Mouse (Mus musculus): ENCODE results near the gene Hipk4. TPM values are rescaled to one million over a fixed set of nuclear protein-coding genes. Genes with fewer than 3 reads are reported as not detected.

Gene Hipk4
- polyA plus RNA-seq, 1 experiment from 2014 or later: 0.10 TPM

DNA sequence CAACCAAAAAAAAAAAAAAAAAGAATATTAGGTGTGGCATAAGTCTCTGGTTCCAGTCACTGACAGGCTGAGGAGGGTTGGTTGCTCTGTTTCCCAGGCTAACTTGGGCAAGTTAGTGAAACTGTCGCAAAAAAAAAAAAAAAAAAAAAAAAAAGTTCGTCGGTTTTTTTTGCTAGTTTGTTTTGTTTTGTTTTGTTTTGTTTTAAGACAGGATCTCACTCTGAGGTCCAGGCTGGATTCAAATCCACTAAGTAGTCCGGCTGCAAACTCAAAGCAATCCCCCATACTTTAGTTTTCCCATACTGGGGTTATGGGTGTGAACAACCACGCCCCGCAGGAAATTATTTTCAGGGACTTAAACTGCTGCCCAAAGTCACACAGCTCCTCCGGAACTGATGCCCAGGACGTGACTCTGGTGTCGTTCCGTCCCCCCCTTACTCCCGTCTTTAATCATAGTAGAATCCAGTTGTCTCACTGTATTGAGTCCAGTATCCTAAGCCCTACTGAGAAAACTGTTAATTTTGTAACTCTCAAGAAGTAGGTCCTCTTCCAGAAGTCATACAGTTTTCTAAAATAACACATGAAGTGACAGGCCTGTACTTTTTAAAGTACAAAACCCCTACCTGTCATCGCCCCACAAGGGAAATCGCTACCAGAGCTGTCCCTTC, 36.8 kb upstream of the Hipk4 start:
- no peak for ATAC-seq (ENCODE audit: insufficient read depth)
- Histone ChIP-seq H3K4me1 (replicated peaks) (peaks cover 84% of the 10 kb centered on the region), H3K27me3 (no peaks in the 10 kb centered on the region), H3K36me3 (replicated peaks) (peaks cover 18% of the 10 kb centered on the region), H3K27ac (replicated peaks) (peak overlapping the region; percentile 95), H3K4me2 (peak overlapping the region; percentile 86), H3K4me3 (replicated peaks) (peak overlapping the region; percentile 84), H3K9me3 (replicated peaks) (no peaks in the 10 kb centered on the region), H3K9ac (peak overlapping the region; percentile 67)
- WGBS (ENCODE audit: insufficient replicate concordance): 2% methylated on average over 13 of the region's 13 CpGs

DNA sequence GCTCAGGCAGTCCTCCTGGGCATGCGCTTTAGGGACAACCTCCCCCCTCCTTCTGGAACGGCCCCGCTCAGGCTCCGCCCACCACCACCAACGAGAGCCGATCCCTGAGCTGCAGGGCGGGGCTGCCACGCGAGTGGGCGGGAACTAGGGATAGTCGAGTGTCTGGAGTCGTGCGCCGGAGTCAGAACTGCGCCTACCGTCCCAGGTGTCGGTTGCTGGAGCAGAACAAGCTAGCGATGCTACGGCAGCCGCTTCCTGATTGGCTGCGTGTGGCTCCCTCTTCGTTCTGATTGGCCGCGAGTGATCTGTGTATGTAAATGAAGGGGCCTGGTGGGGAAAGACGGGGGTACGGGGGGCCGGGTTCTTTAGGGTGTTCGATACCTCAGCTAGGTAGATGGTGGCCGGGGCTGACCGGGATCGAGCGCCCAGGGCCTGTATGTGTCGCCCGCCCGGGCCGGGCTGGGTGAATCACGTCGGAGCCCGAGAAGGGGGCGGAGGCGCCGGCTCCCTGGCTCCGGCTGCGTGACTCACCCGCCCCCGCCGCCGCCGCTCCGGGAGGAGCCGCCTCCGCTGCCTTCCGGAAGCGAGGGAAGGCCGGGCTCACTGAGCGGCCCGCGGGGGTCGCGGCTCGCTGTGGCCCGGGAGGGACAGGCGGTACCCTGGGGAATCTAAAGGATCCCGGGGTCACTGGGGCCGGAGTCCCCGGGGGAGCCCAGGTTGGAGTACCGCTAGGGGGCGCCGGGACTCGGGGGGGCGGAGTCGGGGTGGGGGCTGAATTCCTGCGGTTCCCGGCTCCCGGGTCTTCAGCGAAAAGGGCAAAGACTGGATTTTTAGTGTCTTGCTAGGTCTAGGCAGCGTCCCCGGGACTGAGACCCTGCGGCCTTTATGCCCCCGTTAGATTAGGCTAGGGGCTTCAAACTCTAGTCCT, 36.0 kb upstream of the Hipk4 start, which contains the start of gene Sertad1:
Gene Sertad1 (plus strand): TSS at position 141 of the 928 bp plus-strand sequence.
- WGBS (ENCODE audit: insufficient replicate concordance): under 1% methylated on average over 79 of the region's 80 CpGs
- peak within 1 kb of the TSS; percentile 84 for H3K4me3 ChIP-seq (replicated peaks)
- no peaks in the 10 kb centered on the region for H3K9me3 ChIP-seq (replicated peaks)
- peak; percentile 79 for ATAC-seq (ENCODE audit: insufficient read depth)
- H3K9ac ChIP-seq: peak within 1 kb of the TSS; percentile 95
- peak within 1 kb of the TSS; percentile 86 for H3K4me2 ChIP-seq
- H3K4me1 ChIP-seq (replicated peaks): peaks cover 84% of the 10 kb centered on the region
- H3K27me3 ChIP-seq: no peaks in the 10 kb centered on the region
- H3K27ac ChIP-seq (replicated peaks): peak within 1 kb of the TSS; percentile 95
- peaks cover 18% of the 10 kb centered on the region for H3K36me3 ChIP-seq (replicated peaks)

GRCm38 (mm10) chr7:27487740-27488268, 35.3 kb upstream of the Hipk4 start:
- Histone ChIP-seq H3K4me2 (peak overlapping the region; percentile 86), H3K4me1 (replicated peaks) (peaks cover 84% of the 10 kb centered on the region)
- 3% methylated on average over 13 of the region's 13 CpGs for WGBS (ENCODE audit: insufficient replicate concordance)

GRCm38 (mm10) chr7:27489270-27489869, 33.7 kb upstream of the Hipk4 start:
- peak overlapping the region; percentile 63 for H3K4me3 ChIP-seq (replicated peaks)
- peak overlapping the region; percentile 91 for H3K4me2 ChIP-seq
- peaks cover 18% of the 10 kb centered on the region for H3K36me3 ChIP-seq (replicated peaks)
- H3K4me1 ChIP-seq (replicated peaks): peaks cover 81% of the 10 kb centered on the region
- H3K27ac ChIP-seq (replicated peaks): peak overlapping the region; percentile 95
- WGBS (ENCODE audit: insufficient replicate concordance): 85% methylated on average over 25 of the region's 25 CpGs
- H3K9me3 ChIP-seq (replicated peaks): no peaks in the 10 kb centered on the region
- no peak for ATAC-seq (ENCODE audit: insufficient read depth)
- H3K27me3 ChIP-seq: no peaks in the 10 kb centered on the region
- H3K9ac ChIP-seq: peak overlapping the region; percentile 80; the same call in 1 of the 2 replicates

More at GRCm38 (mm10) chr7:27487740-27488268, 35.3 kb upstream of the Hipk4 start:
- no peaks in the 10 kb centered on the region for H3K27me3 ChIP-seq
- H3K36me3 ChIP-seq (replicated peaks): peaks cover 18% of the 10 kb centered on the region
- no peaks in the 10 kb centered on the region for H3K9me3 ChIP-seq (replicated peaks)
- H3K4me3 ChIP-seq (replicated peaks): peak overlapping the region; percentile 84
- peak overlapping the region; percentile 95 for H3K9ac ChIP-seq
- peak overlapping the region; percentile 95 for H3K27ac ChIP-seq (replicated peaks)
- ATAC-seq (ENCODE audit: insufficient read depth): no peak

GRCm38 (mm10) chr7:27490227-27490542, 32.9 kb upstream of the Hipk4 start:
- no peak for ATAC-seq (ENCODE audit: insufficient read depth)
- H3K36me3 ChIP-seq (replicated peaks): peaks cover 18% of the 10 kb centered on the region
- peak overlapping the region; percentile 95 for H3K27ac ChIP-seq (replicated peaks)
- 23% methylated on average over 4 of the region's 4 CpGs for WGBS (ENCODE audit: insufficient replicate concordance)
- no peaks in the 10 kb centered on the region for H3K27me3 ChIP-seq
- H3K4me2 ChIP-seq: peak overlapping the region; percentile 91
- peak overlapping the region; percentile 80 for H3K9ac ChIP-seq
- H3K4me3 ChIP-seq (replicated peaks): peak overlapping the region; percentile 63
- peaks cover 80% of the 10 kb centered on the region for H3K4me1 ChIP-seq (replicated peaks)
- H3K9me3 ChIP-seq (replicated peaks): no peaks in the 10 kb centered on the region

- WGBS (ENCODE audit: insufficient replicate concordance): under 1% methylated on average over 33 of the region's 33 CpGs
- Histone ChIP-seq H3K4me1 (replicated peaks) (peaks cover 74% of the 10 kb centered on the region), H3K4me3 (replicated peaks) (peak overlapping the region; percentile 63), H3K36me3 (replicated peaks) (peaks cover 18% of the 10 kb centered on the region), H3K27me3 (no peaks in the 10 kb centered on the region), H3K9ac (peak overlapping the region; percentile 80), H3K27ac (replicated peaks) (peak overlapping the region; percentile 95), H3K9me3 (replicated peaks) (no peaks in the 10 kb centered on the region), H3K4me2 (peak overlapping the region; percentile 91)
- ATAC-seq (ENCODE audit: insufficient read depth): peak; percentile 84
Observed at GRCm38 (mm10) chr7:27490543-27491329, 32.3 kb upstream of the Hipk4 start.

DNA sequence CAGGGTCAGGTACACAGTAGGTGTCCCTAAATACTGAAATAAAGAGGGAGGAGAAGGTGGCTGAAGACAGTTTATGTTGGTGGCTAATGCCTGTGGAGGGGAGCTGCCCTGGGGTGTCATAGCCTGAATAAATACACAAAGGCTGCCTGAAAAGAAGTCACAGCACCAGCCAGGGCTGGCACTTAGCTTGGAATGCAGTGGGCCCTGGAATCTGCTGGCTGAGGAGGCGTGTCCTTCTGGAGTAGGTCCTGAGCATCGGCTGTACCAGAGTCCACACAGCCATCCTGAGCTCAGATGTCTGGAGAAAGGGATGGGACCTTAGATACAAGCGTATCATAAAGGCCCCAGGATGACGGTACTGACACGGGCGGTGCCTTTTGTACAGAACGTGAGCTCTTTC, 31.2 kb upstream of the Hipk4 start:
- peaks cover 18% of the 10 kb centered on the region for H3K36me3 ChIP-seq (replicated peaks)

GRCm38 (mm10) chr7:27493022-27493421, 30.0 kb upstream of the Hipk4 start:
- Histone ChIP-seq H3K9ac (no peak overlapping the region), H3K4me1 (replicated peaks) (peaks cover 76% of the 10 kb centered on the region), H3K27me3 (no peaks in the 10 kb centered on the region)

More for the DNA sequence above, 31.2 kb upstream of the Hipk4 start:
- H3K4me1 ChIP-seq (replicated peaks): peaks cover 70% of the 10 kb centered on the region
- 74% methylated on average over 7 of the region's 7 CpGs for WGBS (ENCODE audit: insufficient replicate concordance)
- H3K4me2 ChIP-seq: peak overlapping the region; percentile 91
- H3K9me3 ChIP-seq (replicated peaks): no peaks in the 10 kb centered on the region
- ATAC-seq (ENCODE audit: insufficient read depth): no peak
- peak overlapping the region; percentile 5; the same call in 1 of the 2 replicates for H3K4me3 ChIP-seq (replicated peaks)
- no peaks in the 10 kb centered on the region for H3K27me3 ChIP-seq
- H3K27ac ChIP-seq (replicated peaks): peak overlapping the region; percentile 95
- H3K9ac ChIP-seq: 0 out of 2 replicates have a peak overlapping the region, but pooled peaks have one; percentile 80

DNA sequence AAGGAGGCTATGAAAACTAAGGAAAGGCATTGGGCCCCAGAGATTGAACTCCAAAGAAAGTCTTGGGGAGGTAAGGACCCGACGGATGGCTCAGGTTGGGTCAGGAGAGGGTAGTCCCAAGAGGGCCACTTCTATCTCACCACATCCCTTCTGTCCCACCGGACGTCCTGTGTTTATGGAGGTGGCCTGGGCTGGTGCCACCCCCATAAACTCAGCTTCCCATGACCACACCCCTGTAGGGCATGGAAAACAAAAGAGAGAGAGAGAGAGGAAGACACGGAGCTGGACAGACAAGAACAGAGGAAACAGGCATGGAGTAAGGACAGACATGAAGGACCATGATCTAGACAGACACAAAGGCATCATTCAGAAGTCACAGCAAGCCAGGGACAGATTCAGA, 29.6 kb upstream of the Hipk4 start:
- Histone ChIP-seq H3K36me3 (replicated peaks) (peaks cover 18% of the 10 kb centered on the region), H3K4me1 (replicated peaks) (peaks cover 72% of the 10 kb centered on the region), H3K4me2 (no peak overlapping the region), H3K9me3 (replicated peaks) (no peaks in the 10 kb centered on the region), H3K27me3 (no peaks in the 10 kb centered on the region), H3K4me3 (replicated peaks) (no peak overlapping the region), H3K27ac (replicated peaks) (0 out of 2 replicates have a peak overlapping the region, but pooled peaks have one; percentile 3), H3K9ac (no peak overlapping the region)
- ATAC-seq (ENCODE audit: insufficient read depth): no peak
- 70% methylated on average over 5 of the region's 5 CpGs for WGBS (ENCODE audit: insufficient replicate concordance)

More at GRCm38 (mm10) chr7:27493022-27493421, 30.0 kb upstream of the Hipk4 start:
- peaks cover 18% of the 10 kb centered on the region for H3K36me3 ChIP-seq (replicated peaks)
- H3K9me3 ChIP-seq (replicated peaks): no peaks in the 10 kb centered on the region
- 42% methylated on average over 3 of the region's 3 CpGs for WGBS (ENCODE audit: insufficient replicate concordance)
- ATAC-seq (ENCODE audit: insufficient read depth): no peak
- H3K4me2 ChIP-seq: no peak overlapping the region
- H3K27ac ChIP-seq (replicated peaks): peak overlapping the region; percentile 3; the same call in 1 of the 2 replicates
- no peak overlapping the region for H3K4me3 ChIP-seq (replicated peaks)

All from liver, embryonic 15.5 days (tissue).